Mouse (Mus musculus) megakaryocyte, adult 5-6 weeks (primary cell): ENCODE data around the gene Papolg. TPM values are rescaled to one million over a fixed set of nuclear protein-coding genes. Genes with fewer than 3 reads are reported as not detected.
"Not testable (repeated sequence)": the region's sequence is repeated elsewhere in the genome, so short reads cannot be mapped to it uniquely, and the experiment has no call there.

Source experiments
- ATAC-seq: 2 replicates; pipeline ENCODE4 v1.8.0; 2016; ENCODE audit warnings: mild to moderate bottlenecking, inconsistent platforms; ENCODE audit not compliant: poor library complexity, severe bottlenecking
- total RNA-seq, 2 experiments: library from RNA; stranded (forward) in 1 of 2; stranded (reverse) in 1 of 2; fragments of 153-499, 151-499 nt in 1 of 2; fragments of 221-1000, 200-1000 nt in 1 of 2; gene quantifications; 2 replicates each; pipeline versions ENCODE4 v1.2.3 to v1.2.4; 2015 to 2017

Gene Papolg
- total RNA-seq (2015) (28.0 and 28.9 TPM in 2 replicates), total RNA-seq (2017) (24.9 and 31.8 TPM in 2 replicates)

GRCm38 (mm10) chr11:23895060-23895426 lies at the start of gene Papolg:
TSS of gene Papolg (minus strand) at chr11:23895253.
- peak; percentile 100 for ATAC-seq

DNA sequence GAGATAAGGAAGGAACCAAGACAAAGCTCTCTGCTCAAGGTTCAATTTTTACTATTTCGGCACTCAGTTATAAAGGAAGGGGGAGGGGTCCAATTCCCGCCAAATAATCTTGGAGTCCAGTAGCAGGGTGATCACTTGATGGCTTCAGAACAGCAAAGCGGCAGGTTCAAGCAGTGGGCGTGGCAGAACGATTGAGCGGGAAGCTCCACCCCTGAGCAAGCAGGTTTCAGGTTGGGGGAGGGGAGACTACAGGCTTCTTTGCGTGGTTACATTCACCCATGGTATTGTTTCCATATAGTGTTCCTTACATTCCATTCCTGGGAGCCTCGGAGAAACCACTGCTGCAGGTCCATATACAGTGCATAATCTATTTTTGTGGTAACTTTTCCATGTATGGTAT lies 33.1 kb upstream of the Papolg start:
- ATAC-seq: not testable (repeated sequence)

- no peak for ATAC-seq
Observed at GRCm38 (mm10) chr11:23927643-23928042, 32.6 kb upstream of the Papolg start.

DNA sequence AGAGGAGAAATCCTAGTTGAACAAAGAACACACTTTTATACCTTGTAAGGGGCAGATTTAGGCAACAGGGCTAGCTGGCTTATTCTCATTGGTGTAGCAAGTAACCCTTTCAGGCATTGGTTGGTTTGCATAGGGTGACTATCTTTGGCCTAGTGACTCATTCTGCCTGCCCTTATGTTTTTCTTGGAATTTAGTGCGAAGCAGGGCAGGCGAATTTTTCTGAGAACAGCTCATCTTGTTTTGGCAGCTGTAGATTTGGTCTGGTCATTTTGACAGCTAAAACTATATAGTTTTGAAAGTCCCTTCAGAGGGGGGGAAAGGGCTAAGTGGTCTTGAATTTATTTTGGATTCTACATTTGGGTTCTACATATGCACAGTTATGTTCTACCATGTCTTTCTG lies 18.8 kb upstream of the Papolg start:
- not testable (repeated sequence) for ATAC-seq

- no peak for ATAC-seq
Observed at GRCm38 (mm10) chr11:23903909-23904308, 8.9 kb upstream of the Papolg start.

GRCm38 (mm10) chr11:23894141-23895059 lies 653 bp downstream of the Papolg start:
- peak; percentile 81 for ATAC-seq

- ATAC-seq: no peak
Observed at GRCm38 (mm10) chr11:23893556-23893955, 1.5 kb downstream of the Papolg start.

GRCm38 (mm10) chr11:23864326-23864725 lies 30.7 kb downstream of the Papolg start:
- ATAC-seq: no peak

- ATAC-seq: no peak
Observed at GRCm38 (mm10) chr11:23856723-23857112, 38.3 kb downstream of the Papolg start.

DNA sequence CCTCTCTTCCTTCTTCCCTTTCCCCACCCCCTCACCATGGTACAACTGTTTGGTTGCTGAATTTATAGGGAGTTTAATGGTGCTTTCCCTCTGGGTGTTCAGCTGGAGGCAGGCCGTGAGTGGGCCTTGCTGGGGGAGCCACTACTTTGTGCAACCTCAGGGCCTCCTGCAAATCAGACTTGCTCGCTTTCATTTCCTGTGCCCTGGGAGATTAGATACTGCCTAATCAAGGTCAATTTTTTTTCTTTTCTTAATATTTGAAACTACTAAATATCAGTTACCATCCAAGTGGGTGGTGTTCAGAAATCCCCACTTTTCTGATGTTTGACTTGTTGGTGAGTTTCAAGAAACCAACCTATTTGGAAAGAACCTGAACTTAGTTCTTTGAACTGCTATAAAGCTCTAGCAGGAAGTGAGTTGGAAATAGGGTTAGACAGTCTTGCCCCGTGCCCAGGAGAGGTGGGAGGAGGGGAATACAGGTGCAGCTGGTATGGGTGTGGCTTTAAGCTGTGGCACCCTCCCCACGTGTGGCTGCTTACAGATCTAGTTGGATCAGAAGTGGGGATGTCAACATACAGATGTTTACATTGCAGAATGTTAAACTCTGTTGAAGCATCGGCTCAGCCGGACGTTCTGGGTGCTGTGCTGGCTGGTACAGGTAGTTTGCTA lies 38.9 kb downstream of the Papolg start:
- no peak for ATAC-seq

DNA sequence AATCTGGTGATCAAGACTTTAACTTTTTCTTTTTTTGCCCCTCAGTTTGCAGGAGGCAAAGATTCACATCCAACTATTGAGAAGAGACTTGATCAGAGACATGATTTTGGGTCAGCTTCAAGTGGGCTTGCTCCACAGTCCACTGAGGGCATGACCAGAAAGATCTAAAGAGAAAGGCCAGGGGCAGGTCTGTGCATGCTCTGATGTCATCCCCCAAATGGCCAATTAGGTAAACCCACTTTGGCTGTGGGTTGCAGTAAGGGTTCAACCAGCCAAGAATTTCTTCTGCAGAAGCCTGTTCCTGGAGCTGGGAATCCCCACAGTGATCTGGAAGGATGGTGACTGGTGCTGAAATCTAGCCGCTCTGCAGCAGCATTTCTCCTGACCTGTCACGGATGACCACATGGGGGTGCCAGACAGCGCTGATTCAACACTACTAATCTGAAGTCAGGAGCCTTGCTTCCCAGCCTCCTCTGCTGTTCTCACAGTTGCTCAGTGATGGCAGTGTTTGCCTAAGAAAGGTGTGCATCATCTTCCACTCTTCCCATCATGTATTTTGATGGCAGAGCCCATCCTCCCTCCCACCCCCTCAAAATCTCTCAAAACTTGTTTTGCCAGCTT lies 39.8 kb downstream of the Papolg start:
- ATAC-seq: peak; percentile 92

GRCm38 (mm10) chr11:23853306-23853705 lies 41.7 kb downstream of the Papolg start:
- ATAC-seq: no peak

DNA sequence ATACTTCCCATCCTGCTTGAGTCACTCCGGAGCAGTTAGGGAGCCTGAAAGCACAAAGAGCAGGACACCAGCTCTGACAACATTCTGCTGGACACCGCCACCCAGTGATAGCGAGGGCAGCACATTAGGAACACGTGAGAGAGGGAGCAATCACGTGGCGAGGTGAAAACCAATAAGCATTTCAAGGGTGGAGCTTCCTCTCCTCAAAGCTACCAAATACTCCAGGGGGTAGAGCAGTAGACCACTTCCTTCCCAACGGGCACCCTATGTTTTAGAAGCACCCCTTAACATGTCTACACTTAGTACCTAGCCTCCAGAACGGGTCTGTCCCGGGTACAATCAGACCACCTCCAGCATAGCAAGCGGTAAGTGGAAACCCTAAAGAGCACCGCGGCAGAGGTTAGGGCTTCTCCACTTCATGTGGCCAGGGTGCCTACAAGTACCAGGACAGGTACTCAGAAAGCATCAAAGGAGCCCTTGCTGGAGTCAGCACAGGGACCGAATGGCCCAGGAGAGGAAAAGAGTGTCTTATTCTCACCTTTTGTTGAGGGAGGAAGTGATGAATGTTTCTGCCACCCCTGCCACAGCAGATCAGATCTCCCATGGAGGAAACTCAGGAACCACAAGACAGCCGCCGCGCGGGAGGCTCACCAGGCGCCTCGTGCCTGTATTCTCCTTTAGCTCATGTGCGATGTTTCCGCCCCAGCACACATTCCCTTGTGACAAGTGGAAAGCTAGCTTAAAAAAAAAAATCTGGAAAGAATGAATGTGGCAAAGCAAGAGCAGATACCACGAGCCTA lies 48.8 kb downstream of the Papolg start:
- ATAC-seq: peak; percentile 92

- peak; percentile 78 for ATAC-seq
Observed at GRCm38 (mm10) chr11:23823244-23823643, 71.8 kb downstream of the Papolg start.

DNA sequence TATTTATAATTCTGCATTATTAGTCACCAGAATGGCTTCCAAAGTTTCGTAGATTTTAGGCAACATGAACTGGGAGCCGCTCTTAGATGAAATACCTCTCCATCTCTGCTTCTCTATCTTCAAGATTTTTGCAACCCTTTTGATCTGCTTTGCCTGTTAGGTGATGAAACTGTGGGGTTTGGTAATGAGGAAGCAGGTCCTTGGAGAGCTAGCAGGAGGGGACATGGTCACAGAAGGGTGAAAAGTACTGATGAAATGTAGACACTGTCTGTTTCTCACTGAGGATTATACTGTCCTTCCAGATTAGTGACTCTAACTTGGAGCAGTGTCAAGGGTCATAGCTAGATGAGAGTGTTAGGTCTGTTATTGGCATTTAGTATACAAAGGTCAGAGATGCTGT lies 73.4 kb downstream of the Papolg start:
- peak; percentile 85 for ATAC-seq

- ATAC-seq: peak; percentile 57
Observed at GRCm38 (mm10) chr11:23820977-23821376, 74.1 kb downstream of the Papolg start.

DNA sequence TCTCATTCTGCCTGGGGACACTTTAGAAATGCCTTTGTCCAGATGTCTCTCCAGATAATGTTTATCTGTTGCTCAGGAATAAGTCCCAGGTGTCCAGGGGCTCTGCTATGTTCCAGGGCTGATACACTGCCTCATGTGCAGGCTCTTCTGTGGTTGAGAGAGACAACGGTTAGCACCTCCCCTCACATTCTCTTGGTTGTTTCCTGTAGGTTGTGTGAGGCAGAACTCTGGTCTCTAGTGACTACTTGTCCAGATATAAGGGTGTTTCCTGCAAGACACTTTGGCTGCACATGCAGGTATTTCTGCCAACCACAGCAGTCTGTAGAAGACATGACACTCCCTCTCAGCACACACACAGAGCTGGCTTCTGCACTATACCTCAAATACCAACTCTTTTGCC lies 76.3 kb downstream of the Papolg start:
- ATAC-seq: no peak
